Mouse (Mus musculus) bone marrow, adult 2 months (tissue): ENCODE measurements at regions not wholly inside any gene's neighbourhood (a gene's known extent, or its start where the extent isn't known, plus 50 kb on each side); places are given as distances from the start of the nearest gene placed in this dataset.

Experiments
- H3K27ac ChIP-seq: fragments of 200-500 bp; 2 replicates; pipeline ENCODE4 v1.5.1; 2012; ENCODE audit warnings: low read depth, mild to moderate bottlenecking, control low read depth, inconsistent platforms, low read length; ENCODE audit not compliant: control insufficient read depth, poor library complexity, insufficient read depth
- H3K4me1 ChIP-seq: fragments of 200-500 bp; 2 replicates; pipeline ENCODE4 v1.6.1; 2011; ENCODE audit warnings: low read length; ENCODE audit not compliant: control insufficient read depth, insufficient read depth
- H3K4me3 ChIP-seq: fragments of 200-500 bp; replicated peaks from 2 replicates; pipeline ENCODE3; 2011; ENCODE audit warnings: mild to moderate bottlenecking, low read depth, low read length, control low read depth; ENCODE audit not compliant: control insufficient read depth
- CTCF ChIP-seq: fragments of 200-500 bp; IDR thresholded peaks from 2 replicates; pipeline ENCODE4 v1.5.1; 2011; ENCODE audit warnings: low read length, control low read depth; ENCODE audit not compliant: control insufficient read depth, insufficient read depth
- POLR2A ChIP-seq: fragments of 200-500 bp; IDR thresholded peaks from 2 replicates; pipeline ENCODE4 v1.6.1; 2011; ENCODE audit warnings: low read depth, mild to moderate bottlenecking, control low read depth, low read length, borderline replicate concordance; ENCODE audit not compliant: control insufficient read depth
- WGBS: fragments of 180-500 bp; shearing (Covaris S2); methylation state at CpG from one replicate; pipeline ENCODE4 v1.1.7; 2018; 5-methylcytosine and 5-hydroxymethylcytosine counted together

GRCm38 (mm10) chr17:4209650-4210049 lies 513.6 kb upstream of the Nox3 start:
- TF ChIP-seq POLR2A, result no peak
- TF ChIP-seq CTCF, result no peak
- 33% methylated on average over 8 of the region's 8 CpGs for WGBS
- no peaks in the 10 kb centered on the region for H3K4me1 ChIP-seq
- no peak overlapping the region for H3K4me3 ChIP-seq
- no peak overlapping the region for H3K27ac ChIP-seq

GRCm38 (mm10) chr17:4212586-4212985 lies 516.5 kb upstream of the Nox3 start:
- H3K4me1 ChIP-seq, result no peaks in the 10 kb centered on the region
- 57% methylated on average over 4 of the region's 4 CpGs for WGBS
- TF ChIP-seq CTCF (no peak), POLR2A (no peak)
- H3K27ac ChIP-seq, result no peak overlapping the region
- H3K4me3 ChIP-seq, result no peak overlapping the region

- no peaks in the 10 kb centered on the region for H3K4me1 ChIP-seq
- no peak for TF ChIP-seq POLR2A
- TF ChIP-seq CTCF, result no peak
- WGBS, result 79% methylated on average over 8 of the region's 8 CpGs
- no peak overlapping the region for H3K4me3 ChIP-seq
- H3K27ac ChIP-seq, result no peak overlapping the region
Observed at GRCm38 (mm10) chr17:4214970-4215369, 518.9 kb upstream of the Nox3 start.

- no peak for TF ChIP-seq CTCF
- TF ChIP-seq POLR2A, result no peak
- no peak overlapping the region for H3K27ac ChIP-seq
- 79% methylated on average over 4 of the region's 4 CpGs for WGBS
- H3K4me1 ChIP-seq, result no peaks in the 10 kb centered on the region
- no peak overlapping the region for H3K4me3 ChIP-seq
Observed at GRCm38 (mm10) chr17:4216203-4216602, 520.1 kb upstream of the Nox3 start.

- TF ChIP-seq CTCF (no peak), POLR2A (no peak)
- no peak overlapping the region for H3K27ac ChIP-seq
- no peaks in the 10 kb centered on the region for H3K4me1 ChIP-seq
- H3K4me3 ChIP-seq, result no peak overlapping the region
- 84% methylated on average over 8 of the region's 8 CpGs for WGBS
Observed at GRCm38 (mm10) chr17:4216750-4217149, 520.7 kb upstream of the Nox3 start.

GRCm38 (mm10) chr17:4220661-4221360 lies 524.8 kb upstream of the Nox3 start:
- no peak overlapping the region for H3K4me3 ChIP-seq
- TF ChIP-seq POLR2A (no peak), CTCF (no peak)
- H3K27ac ChIP-seq, result no peak overlapping the region
- no peaks in the 10 kb centered on the region for H3K4me1 ChIP-seq
- WGBS, result 87% methylated on average over 12 of the region's 12 CpGs

GRCm38 (mm10) chr17:4227889-4228288 lies 531.8 kb upstream of the Nox3 start:
- H3K27ac ChIP-seq, result no peak overlapping the region
- TF ChIP-seq CTCF (no peak), POLR2A (no peak)

GRCm38 (mm10) chr17:4229969-4230368 lies 533.9 kb upstream of the Nox3 start:
- H3K4me1 ChIP-seq, result no peaks in the 10 kb centered on the region
- H3K27ac ChIP-seq, result no peak overlapping the region
- WGBS, result 78% methylated on average over 2 of the region's 2 CpGs
- TF ChIP-seq CTCF, result no peak
- TF ChIP-seq POLR2A, result no peak
- H3K4me3 ChIP-seq, result no peak overlapping the region

More at GRCm38 (mm10) chr17:4227889-4228288, 531.8 kb upstream of the Nox3 start:
- WGBS, result 86% methylated on average over 10 of the region's 10 CpGs
- Histone ChIP-seq H3K4me1 (no peaks in the 10 kb centered on the region), H3K4me3 (no peak overlapping the region)

GRCm38 (mm10) chr17:4250476-4250875 lies 554.4 kb upstream of the Nox3 start:
- WGBS, result 82% methylated on average over 2 of the region's 2 CpGs

More at GRCm38 (mm10) chr17:4250476-4250875, 554.4 kb upstream of the Nox3 start:
- H3K4me1 ChIP-seq, result no peaks in the 10 kb centered on the region
- H3K27ac ChIP-seq, result no peak overlapping the region
- no peak overlapping the region for H3K4me3 ChIP-seq
- no peak for TF ChIP-seq POLR2A
- no peak for TF ChIP-seq CTCF
